Comparison of ENCODE assay signal across 10 mouse cellular contexts in genomic region chr13:112188313-112188712, GRCm38 (mm10).
DNase-seq lines count a peak whose midpoint lies in the region; ATAC-seq and TF ChIP-seq lines count a peak whose summit lies in the region.
"Had no signal": no experiment of that assay in that cellular context is flagged by ENCODE, and none has a peak within 500 bp of the region (broad histone marks: within the 10 kb centered on the region; RNA-seq: fewer than 3 reads in every experiment).

No protein-coding gene starts in this region.

- intact Hi-C loops in left cerebral cortex, adult 2 months (cut with DNase I): loop anchor here (5.0 kb wide), 1 partner anchor 281 kb away; no protein-coding TSS in a partner anchor

- WGBS in heart, embryonic 12.5 days: 18% methylated on average over 7 of the region's 7 CpGs

- H3K36me3 ChIP-seq in heart, embryonic 12.5 days: no peaks in the 10 kb centered on the region
- H3K36me3 ChIP-seq: forebrain, embryonic 12.5 days; liver, embryonic 15.5 days had no signal

- H3K4me3 ChIP-seq in heart, embryonic 12.5 days: no peak overlapping the region
- H3K4me3 ChIP-seq in left cerebral cortex, adult 2 months: no peak overlapping the region
- H3K4me3 ChIP-seq: forebrain, embryonic 12.5 days; liver, embryonic 15.5 days had no signal

- H3K4me2 ChIP-seq in heart, embryonic 12.5 days: 0 out of 2 replicates have a peak overlapping the region, but pooled peaks have one; percentile 11
- H3K4me2 ChIP-seq: forebrain, embryonic 12.5 days; liver, embryonic 15.5 days had no signal

- peak overlapping the region; percentile 73 for H3K27ac ChIP-seq in heart, embryonic 12.5 days (ENCODE audit: poor library complexity, severe bottlenecking)
- no peak overlapping the region for H3K27ac ChIP-seq in left cerebral cortex, adult 2 months
- H3K27ac ChIP-seq: forebrain, embryonic 12.5 days; liver, embryonic 15.5 days had no signal

- TF ChIP-seq CTCF in left cerebral cortex, adult 2 months (IDR thresholded peaks at IDR 0.05): no peak

- peaks cover 60% of the 10 kb centered on the region for H3K4me1 ChIP-seq in heart, embryonic 12.5 days (replicated peaks)
- H3K4me1 ChIP-seq: liver, embryonic 15.5 days had no signal

- no peaks in the 10 kb centered on the region for H3K9me3 ChIP-seq in heart, embryonic 12.5 days (replicated peaks)
- H3K9me3 ChIP-seq: forebrain, embryonic 12.5 days; liver, embryonic 15.5 days had no signal

- H3K27me3 ChIP-seq in heart, embryonic 12.5 days (replicated peaks): no peaks in the 10 kb centered on the region

- ATAC-seq in heart, embryonic 12.5 days (ENCODE audit: insufficient number of reproducible peaks, low FRiP score): no peak
- ATAC-seq in monocyte, adult 5-6 weeks (replicated peaks; ENCODE audit: insufficient number of reproducible peaks, low FRiP score, low TSS enrichment, poor library complexity, severe bottlenecking): no peak

- no peak overlapping the region for H3K9ac ChIP-seq in heart, embryonic 12.5 days
- H3K9ac ChIP-seq: forebrain, embryonic 12.5 days; liver, embryonic 15.5 days had no signal

- DNase-seq in NIH3T3 (ENCODE audit: low read depth): peak; percentile 6
- peak; percentile 34 to 46 for DNase-seq in adrenal gland, postnatal 4 days (ENCODE audit: low spot score in 2 of 2)
- DNase-seq in kidney, postnatal 4 days: peak; percentile 27 to 58
- no peak for DNase-seq in left cerebral cortex, adult 2 months (ENCODE audit: extremely low spot score in 1 of 2, low spot score in 2 of 2)
- DNase-seq in embryo, embryonic 10.5 days (ENCODE audit: low spot score): no peak
- DNase-seq in left cerebral cortex, adult 8-10 months (ENCODE audit: low spot score in 2 of 2): no peak

Comparison
In these comparisons a context has a peak if more than half of its experiments do, and no peak if none do; other contexts are left out.
1. DNase-seq: peak in NIH3T3 (single experiment), adrenal gland, postnatal 4 days (2 of 2) and kidney, postnatal 4 days (2 of 2); none in left cerebral cortex, adult 2 months (0 of 2), embryo, embryonic 10.5 days (single experiment) and left cerebral cortex, adult 8-10 months (0 of 2).